Mouse (Mus musculus) gastrocnemius, postnatal 14 days (tissue): ENCODE measurements around the gene Mcam. TPM values are rescaled to one million over a fixed set of nuclear protein-coding genes. Genes with fewer than 3 reads are reported as not detected.

Source experiments
- DNase-seq: peaks from one replicate; pipeline ENCODE4 v3.0.0; 2021; ENCODE audit warnings: mixed read lengths
- intact Hi-C: fragments of 180-260 bp; cut with DNase I; formaldehyde crosslinking; loops from one replicate; pipeline ENCODE4 v1.15.1; 2025; ENCODE audit warnings: low total_unique reads
- long read RNA-seq, 2 experiments: library from polyadenylated mRNA; stranded (forward); transcript quantifications; one replicate each; pipeline ENCODE4 v2.0.0; 2021
- total RNA-seq, 2 experiments: library from RNA; stranded (reverse); gene quantifications; 2 replicates each; pipeline ENCODE4 v1.2.3; 2021

Gene Mcam
- total RNA-seq: 10 to 100 TPM; 62.3 to 83.8 TPM
- long read RNA-seq, experiment 1, transcript Mcam-201 (16 exons, 2,989 nt): major isoform, 19 of 34 reads
- long read RNA-seq, experiment 1, partial matches to known transcripts: 4 of 34 reads
- long read RNA-seq, experiment 1, other reads (novel, unspliced or antisense): 7 of 34 reads
- long read RNA-seq, experiment 2, transcript Mcam-202 (15 exons, 2,772 nt): minor isoform, 9 of 31 reads
- long read RNA-seq, experiment 2, transcript Mcam-201 (16 exons, 2,989 nt): major isoform, 11 of 31 reads
- long read RNA-seq, experiment 2, partial matches to known transcripts: 9 of 31 reads
- long read RNA-seq, experiment 2, other reads (novel, unspliced or antisense): 2 of 31 reads

DNA sequence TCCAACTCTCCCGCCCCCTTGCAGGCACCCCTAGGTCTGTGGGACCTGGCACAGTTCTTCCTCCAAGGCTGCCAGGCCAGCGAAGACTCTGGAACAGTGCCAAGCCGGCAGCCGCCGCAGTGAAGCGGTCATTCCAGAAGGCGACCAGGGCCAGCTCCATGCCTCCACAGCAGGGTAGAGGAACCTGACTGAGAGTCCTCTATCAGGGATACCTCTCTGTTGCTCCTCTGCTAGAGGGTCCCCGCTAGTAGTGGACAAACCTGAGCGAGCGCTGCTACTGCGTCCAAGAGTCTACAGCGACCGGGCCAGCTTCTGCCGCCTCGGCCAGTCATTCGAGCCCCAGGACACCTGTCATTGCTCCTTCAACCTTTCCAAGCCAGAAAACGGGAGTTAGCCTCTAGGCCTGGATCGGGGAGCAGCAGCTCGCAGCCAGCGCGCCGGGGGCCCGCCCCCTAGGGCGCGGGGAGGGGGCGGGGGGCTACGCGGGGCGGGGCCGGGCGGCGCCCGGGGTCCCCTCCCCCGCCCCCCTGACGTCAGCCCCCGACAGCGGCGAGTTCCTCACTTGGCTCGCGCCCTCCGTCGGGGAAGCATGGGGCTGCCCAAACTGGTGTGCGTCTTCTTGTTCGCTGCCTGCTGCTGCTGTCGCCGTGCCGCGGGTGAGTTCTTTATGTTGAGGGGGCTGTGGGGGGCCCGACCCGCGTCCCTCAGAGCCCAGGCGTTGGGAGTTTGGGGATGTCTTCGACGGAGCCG lies at the start of gene Mcam:
TSS of gene Mcam (plus strand) at position 369 of the 750 bp plus-strand sequence.
- DNase-seq: peak; percentile 69
- intact Hi-C loops: loop anchor here (5.0 to 10.0 kb wide), 2 partner anchors 101 to 348 kb away; partner anchors contain the start of genes Bcl9l and Cbl

DNA sequence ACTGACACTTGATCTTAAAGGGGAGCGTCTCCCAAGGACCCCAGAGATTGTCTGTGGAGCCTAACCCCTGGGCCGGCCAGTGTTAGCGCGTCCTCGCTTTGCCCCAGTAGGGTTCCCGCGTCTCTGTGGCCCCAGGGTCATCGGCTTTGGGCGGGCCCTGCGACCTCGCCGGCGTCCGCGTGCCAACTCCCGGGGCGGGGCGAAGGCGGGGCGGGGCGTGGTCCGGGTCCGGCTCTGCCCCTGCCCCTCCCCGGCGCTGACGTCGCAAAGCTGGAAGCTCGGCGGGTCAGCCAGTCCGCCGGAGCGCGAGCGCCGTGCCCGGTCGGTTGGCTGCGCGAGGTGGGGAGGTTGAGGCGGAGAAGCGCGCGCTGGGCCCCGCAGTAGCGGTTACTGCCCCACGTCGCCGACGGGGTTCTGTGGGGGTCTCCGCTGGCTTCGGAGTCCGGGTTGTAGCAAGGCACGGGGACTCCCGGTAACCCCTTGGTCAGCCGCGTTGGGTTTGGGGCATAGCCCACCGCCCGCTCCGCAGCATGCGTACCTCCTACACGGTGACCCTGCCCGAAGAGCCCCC lies 49.5 kb upstream of the Mcam start:
- intact Hi-C loops: no loop called here

DNA sequence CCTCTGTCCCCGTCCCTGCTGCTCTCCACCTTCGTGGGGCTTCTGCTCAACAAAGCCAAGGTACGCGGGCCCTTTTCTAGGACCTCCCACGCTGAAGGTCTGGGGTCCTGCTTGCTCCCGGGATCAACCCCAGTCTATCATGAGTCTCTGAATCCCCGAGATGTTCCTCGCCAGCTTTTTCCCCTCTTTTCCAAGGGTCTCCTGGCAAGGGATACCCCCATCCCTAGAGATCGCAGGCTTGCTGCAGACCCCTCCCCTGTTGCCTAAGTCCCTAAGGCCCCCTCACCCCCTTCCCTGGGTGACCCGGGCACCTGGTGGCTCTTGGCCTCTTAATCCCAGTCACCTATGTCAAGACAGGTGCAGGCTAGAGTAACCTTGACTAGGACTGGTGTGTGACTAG lies 49.0 kb upstream of the Mcam start:
- DNase-seq: no peak
- intact Hi-C loops: no loop called here

More for the DNA sequence above, 49.5 kb upstream of the Mcam start:
- DNase-seq: peak; percentile 97

DNA sequence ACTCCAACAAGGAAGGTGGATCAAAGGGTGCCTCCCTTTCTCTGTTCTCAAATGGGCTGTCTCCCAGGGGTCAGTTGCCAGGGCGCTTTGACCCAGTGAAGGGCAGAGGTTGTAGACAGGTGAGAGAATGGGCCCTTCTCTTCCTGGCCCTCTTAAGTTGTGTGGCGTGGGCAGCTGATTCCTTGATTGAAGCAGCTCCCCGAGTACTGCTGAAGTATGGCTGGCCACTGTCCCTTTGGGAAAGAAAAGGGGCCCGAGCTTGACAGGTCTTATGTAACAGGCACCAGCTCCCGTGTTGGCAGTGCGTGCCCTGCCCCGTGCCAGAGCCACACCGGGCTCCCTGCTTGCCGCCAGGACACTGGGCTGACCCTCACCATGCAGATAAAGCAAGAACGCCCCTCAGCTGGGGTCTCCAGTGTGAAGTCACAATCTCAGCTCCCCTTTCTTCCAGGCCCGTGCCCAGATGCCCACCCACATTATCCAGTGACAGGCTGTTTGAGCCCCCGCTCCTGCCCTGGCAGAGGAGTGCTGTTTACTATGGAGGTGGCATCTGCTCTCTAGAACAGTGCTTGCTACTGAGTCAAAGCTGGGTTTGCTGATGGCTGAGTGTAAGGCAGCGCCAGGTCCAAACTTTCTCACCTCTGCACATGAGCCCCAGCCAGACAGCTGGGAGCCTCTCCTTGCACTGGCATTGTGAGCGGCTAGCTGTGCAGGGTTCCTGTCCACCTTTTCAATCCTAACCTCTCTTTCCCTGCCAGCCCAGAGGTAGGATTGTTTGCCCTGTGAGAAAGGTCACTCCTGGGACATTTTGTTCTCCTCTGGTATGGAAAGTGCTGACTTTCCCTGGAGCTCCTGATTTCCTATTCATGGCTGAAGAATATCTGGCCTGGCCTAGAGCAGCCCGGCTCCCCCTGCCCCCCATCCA lies 48.3 kb upstream of the Mcam start:
- intact Hi-C loops: no loop called here
- peak; percentile 76 for DNase-seq

DNA sequence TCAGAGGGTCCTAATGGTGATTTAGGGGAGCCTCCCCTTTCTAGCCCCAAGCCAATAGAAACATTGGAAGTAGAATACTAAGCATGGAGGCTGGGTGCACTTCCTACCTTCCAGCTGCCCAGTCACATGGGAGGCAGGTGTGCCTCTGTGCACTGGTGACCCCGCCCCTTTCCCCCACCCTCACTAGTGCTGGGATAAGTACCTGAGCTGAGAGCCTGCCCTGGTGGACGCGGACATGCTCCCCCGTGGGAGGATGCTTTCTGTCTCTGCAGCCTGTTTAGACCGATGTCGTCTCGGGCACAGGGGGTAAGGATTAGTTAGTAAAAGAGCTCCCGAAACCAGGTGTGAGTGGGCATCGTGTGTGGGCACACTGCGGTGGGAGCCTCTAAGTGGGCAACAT lies 47.3 kb upstream of the Mcam start:
- DNase-seq: no peak
- intact Hi-C loops: no loop called here

DNA sequence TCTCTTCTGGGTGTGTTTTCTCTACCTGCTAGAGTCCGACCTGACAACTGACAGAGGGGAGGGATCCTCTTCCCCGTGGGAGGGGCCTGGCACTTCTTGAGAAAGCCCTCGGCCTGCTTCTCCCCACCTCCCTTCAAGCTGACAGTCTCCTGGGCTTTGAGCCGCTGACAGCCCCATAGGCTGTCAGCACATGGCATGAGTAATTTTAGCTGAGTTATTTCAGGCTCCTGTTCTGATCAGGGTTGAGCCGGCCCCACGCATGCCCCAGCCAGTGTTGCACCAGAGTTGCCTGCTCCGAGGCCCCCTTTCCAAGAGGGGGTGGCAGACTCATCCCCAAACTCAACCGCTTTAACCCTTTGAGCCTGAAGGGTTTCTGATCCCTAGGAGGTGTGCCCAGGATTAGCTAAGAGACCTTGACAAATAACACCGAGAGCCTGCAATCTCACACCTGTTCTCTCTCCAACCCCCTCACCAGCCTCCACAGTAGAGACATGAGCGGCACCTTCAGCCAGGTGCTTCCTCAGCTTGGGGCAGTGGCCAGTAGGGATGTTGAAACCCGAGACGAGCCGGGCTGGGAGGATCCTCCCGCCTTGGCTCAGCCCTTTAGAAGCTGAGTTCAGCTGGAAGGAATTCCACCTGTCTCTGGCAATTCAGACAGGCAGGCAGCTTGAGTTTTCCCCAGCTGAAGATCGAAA lies 46.4 kb upstream of the Mcam start:
- intact Hi-C loops: no loop called here
- DNase-seq: peak; percentile 69

DNA sequence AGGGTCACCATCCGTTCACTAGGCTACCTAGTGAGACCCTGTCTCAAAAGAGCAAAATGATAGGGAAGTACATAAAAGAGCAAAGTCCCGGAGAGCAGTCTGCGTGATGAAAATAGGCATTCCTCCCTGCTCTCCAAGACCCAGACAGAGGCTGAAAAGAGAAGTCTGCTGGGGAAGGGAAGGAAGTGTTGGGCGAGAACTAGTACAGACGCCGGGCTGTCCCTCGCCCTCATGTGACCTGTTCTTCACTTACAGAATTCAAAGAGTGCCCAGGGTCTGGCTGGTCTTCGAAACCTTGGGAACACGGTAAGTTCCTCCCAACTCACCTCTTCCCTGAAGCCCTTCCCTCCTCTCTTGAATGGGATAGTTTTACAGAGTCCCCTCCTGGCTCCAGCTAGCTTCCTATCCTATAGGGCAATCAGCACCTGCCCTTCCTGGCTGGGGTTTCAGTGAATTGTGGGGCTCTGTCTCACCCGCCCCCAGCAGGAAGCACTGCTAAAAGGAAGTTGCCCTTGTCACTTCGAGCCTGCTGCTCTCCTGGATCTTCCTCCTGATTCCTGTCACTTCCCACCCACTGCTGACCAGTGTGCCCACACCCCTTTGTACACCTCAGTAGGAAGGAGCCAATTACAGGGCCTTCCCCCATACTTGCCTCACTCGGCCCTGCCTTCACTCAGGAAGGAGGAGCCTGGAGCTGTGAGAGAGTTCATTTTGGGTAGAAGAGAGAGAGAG lies 45.2 kb upstream of the Mcam start:
- intact Hi-C loops: no loop called here
- no peak for DNase-seq

DNA sequence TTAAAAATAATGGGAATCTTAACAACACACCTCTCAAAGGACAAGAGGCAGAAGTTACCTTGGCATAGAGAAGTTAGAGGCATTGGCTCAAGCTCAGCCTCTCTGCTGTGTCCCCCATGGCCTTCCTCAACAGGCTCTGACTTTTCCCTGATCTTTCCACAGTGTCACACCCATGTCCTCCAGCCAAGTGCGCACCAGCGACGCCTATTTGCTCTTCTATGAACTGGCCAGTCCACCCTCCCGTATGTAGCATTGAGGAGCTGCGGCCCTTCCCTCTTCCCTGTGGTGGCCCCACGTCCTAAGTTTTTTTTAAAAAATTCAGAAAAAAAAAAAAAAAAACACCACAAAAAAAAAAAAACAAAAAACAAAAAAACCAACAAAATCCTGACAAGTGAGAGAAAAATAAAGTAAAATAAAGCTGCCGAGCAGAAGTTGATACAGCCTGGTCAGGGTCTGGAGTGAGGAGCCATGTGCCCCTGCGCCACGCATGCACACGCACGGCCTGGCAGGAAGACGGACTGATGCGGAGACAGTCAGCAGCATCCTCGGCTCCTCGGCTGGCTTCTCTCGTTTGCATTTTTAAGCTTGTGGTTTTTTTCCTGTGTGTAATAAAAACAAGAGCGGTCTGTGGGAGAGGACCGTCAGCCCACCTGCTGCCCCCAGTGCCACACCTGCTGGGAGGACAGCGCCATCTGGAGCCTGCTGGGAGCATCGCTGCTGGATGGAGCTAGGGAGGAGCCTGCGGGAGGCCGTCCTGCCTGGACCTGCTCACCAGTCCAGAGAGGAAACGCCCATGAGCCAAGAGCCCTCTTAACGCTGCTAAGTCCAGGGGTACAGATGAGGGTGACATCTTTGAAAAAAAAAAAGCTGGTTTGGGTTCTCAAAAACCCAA lies 40.4 kb upstream of the Mcam start:
- intact Hi-C loops: no loop called here

DNA sequence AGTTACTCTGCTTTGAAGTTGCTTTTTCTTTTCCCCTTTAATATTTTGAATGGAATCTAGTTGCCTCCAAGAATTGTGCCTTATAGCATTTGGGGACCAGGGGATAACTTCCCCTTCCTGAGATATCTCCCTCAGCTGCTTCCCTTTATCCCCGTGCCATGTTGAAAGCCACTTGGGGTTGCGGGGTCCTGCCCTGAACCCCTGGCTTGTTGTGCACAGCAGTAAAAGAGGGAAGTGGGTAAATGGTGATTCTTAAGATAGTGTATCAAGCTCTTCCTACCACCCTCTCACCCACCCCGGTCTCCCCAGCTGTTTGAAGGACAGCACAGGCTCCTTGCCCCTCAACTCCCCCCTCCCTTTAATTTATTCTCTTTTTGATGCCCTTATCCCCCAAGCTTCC lies 39.5 kb upstream of the Mcam start:
- intact Hi-C loops: no loop called here
- no peak for DNase-seq

More for the DNA sequence above, 40.4 kb upstream of the Mcam start:
- peak; percentile 85 for DNase-seq

DNA sequence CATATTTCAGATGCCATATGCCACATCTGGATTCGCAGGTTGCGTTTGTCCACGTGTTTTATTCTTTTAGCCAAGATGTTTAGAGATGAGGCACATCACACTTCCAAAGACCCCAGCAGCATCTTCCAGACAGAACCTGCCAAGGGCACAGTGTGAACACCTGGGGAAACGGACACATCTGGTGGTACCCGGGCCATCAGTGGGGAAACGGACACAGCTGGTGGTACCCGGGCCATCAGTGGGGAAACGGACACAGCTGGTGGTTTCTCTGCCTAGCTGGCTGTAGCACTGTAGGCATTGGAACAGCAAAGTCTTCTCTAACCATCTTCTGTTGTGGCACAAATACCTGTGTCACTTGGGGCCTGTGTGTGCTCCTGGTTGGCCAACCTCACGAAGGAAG lies 38.5 kb upstream of the Mcam start:
- no peak for DNase-seq
- intact Hi-C loops: no loop called here

DNA sequence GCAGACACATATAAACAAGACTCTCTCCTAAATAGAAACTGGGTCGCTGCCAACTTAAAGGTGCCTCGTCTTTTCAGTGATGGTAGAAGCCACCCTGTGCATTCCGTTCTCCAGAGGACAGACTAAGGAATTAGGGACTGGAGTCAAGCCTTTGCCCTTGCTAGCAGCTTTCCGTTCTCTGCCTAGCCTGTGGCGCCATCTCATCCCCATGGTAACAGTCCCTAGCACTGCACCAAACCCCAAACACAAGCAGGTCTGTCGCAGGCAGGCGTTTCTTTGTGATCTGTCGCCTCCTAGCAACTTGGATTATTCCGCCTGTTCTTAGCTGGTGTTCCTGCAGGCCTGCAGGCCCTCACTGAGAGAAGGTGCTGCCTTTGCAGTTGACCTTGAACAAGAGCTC lies 37.7 kb upstream of the Mcam start:
- no peak for DNase-seq
- intact Hi-C loops: no loop called here

DNA sequence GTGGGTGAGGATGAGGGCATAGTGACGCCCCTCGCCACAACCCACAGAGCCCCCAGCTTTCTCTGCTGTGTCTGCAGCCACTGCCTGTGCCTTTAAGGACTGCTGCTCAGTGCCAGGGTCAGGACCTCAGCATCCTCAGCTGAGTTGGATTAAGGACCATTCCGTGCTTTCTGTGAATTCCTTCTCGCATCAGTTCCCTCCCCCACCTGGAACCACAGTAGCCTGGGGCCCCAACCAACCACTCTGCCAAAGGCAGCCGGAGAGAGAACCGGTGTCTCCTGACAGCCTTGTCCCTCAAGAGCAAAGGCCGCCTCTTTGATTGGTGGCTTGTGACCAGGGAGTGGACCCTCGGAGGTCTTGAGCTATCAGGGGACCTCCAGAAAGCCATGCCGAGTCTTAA lies 32.8 kb upstream of the Mcam start, which contains the start of gene Mfrp:
TSS of gene Mfrp (plus strand) at position 240 of the 400 bp plus-strand sequence.
- no peak for DNase-seq
- intact Hi-C loops: no loop called here

DNA sequence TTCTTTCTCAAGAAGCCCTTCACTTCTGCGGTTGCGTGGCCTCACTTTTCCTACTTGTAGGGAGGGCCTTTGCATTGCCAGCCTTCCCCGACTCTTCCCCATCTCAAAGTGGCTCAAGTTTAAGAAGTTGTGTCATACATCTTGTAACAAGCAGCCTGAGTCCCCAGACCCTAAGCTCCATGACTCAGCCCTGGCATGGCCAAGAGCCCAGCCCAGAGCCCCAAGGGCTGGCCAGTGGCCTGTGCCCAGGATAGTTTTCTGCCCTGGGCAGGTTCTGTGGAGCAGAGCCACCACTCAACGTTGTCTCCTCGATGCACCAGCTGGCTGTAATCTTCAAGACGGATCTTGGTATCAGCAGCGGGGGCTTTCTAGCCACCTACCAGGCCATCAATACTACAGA lies 29.4 kb upstream of the Mcam start:
- intact Hi-C loops: no loop called here
- peak; percentile 42 for DNase-seq

DNA sequence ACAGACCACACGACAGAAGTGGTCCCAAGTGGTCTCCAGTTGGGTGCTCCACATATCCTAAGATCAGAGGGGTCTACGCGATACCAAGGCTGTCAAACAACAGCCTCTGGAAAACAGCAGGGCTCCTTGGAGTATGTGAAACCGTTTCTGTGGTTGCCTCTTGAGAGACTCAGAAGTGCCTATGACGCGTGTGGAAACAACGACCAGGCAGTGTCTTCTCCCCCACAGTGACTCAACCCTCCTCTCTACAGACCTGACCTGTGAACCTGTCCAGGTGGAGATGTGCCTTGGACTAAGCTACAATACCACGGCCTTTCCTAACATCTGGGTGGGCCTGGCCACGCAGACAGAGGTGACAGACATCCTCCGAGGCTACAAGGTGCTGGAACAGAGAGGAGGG lies 28.5 kb upstream of the Mcam start:
- intact Hi-C loops: no loop called here
- no peak for DNase-seq

DNA sequence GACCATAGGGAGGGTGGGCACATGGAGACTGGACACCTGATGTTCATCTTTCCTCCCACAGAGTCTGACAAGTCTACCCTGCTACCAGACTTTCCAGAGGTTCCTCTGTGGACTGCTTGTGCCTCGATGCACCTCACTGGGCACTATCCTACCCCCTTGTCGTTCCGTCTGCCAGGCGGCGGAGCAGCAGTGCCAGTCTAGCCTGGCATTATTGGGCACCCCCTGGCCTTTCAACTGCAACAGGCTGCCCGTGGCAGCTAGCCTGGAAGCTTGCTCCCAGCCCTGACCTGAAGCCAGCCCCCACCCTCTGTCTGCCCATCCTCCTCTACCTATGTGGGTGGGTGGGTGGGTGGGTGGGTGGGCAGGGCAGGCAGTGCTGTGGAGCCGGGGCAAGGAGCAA lies 28.1 kb upstream of the Mcam start:
- intact Hi-C loops: no loop called here
- no peak for DNase-seq

DNA sequence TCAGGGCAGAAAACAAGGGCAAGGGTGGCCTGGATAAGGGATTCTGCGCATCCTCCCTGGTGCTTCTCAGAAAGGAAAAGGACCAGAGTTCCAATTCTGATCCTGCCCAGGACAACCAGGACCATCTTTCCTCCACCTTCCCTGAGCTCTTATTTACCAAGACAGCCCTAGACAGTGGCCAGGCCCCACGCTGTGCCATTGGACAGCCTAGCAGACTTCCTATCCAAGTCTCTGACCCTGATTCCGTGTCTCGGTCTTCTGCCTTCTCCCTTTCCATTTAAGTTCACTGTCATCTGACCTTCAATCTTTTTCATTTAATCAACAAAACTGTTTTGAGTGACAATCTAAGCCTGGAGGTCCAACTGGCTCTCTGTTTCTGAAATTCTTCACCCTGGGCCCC lies 27.7 kb upstream of the Mcam start:
- intact Hi-C loops: no loop called here

DNA sequence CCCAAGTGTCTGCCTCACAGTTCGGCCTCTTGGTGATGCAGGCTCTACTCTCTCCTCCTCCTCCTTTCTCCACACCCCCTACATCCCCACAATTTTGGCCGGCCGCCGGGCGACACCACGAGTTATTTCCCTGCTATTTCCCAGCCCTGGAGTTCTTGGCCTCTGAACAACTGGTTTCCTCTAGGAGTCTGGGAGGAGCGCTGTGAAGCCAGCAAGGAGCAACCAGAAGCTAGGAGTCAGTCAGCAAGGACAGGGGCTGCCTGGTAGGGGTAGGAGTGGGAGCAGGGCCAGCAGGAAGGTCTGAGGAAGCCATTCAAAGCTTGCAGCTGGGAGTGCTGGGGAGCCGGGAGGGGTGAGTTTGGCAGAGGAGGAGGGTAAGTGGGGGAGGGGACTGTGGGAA lies 27.2 kb upstream of the Mcam start, which contains the start of gene C1qtnf5:
TSS of gene C1qtnf5 (plus strand) at position 136 of the 400 bp plus-strand sequence.
- intact Hi-C loops: no loop called here
- peak; percentile 94 for DNase-seq

More for the DNA sequence above, 27.7 kb upstream of the Mcam start:
- no peak for DNase-seq
